Mouse (Mus musculus) gastrocnemius, postnatal 4 days (tissue): ENCODE measurements around the gene Mrgbp. TPM values are rescaled to one million over a fixed set of nuclear protein-coding genes. Genes with fewer than 3 reads are reported as not detected.

Source experiments
- DNase-seq, 2 experiments: peaks; one replicate each; pipeline ENCODE4 v3.0.0; 2021 to 2022; ENCODE audit warnings: low spot score in 2 of 2, mixed read lengths in 2 of 2
- long read RNA-seq, 2 experiments: library from polyadenylated mRNA; stranded (forward); transcript quantifications; one replicate each; pipeline ENCODE4 v2.0.0; 2021
- total RNA-seq, 2 experiments: library from RNA; stranded (reverse); gene quantifications; 2 replicates each; pipeline ENCODE4 v1.2.3; 2021

The Mrgbp gene
- total RNA-seq, result 10 to 100 TPM; 14.1 to 17.3 TPM
- long read RNA-seq, experiment 1, partial matches to known transcripts, result 0 of 15 reads
- long read RNA-seq, experiment 1, other reads (novel, unspliced or antisense), result 7 of 15 reads
- long read RNA-seq, experiment 2, transcript Mrgbp-205 (4 exons, 1,825 nt), result major isoform, 5 of 14 reads
- long read RNA-seq, experiment 2, partial matches to known transcripts, result 0 of 14 reads
- long read RNA-seq, experiment 2, other reads (novel, unspliced or antisense), result 6 of 14 reads

- DNase-seq, result no peak
These were observed at the start of gene Mrgbp for GRCm38 (mm10) chr2:180581002-180581401. TSS of gene Mrgbp (plus strand) at chr2:180581304.

- no peak for DNase-seq
These were observed 49.3 kb upstream of the Mrgbp start for GRCm38 (mm10) chr2:180531671-180532385.

GRCm38 (mm10) chr2:180532386-180532995 lies 48.6 kb upstream of the Mrgbp start:
- DNase-seq, result no peak

GRCm38 (mm10) chr2:180533237-180533636 lies 47.9 kb upstream of the Mrgbp start:
- no peak for DNase-seq

GRCm38 (mm10) chr2:180543675-180544074 lies 37.4 kb upstream of the Mrgbp start:
- no peak for DNase-seq

- no peak for DNase-seq
These were observed 36.1 kb upstream of the Mrgbp start for GRCm38 (mm10) chr2:180545046-180545445.

- DNase-seq, result no peak
These were observed 33.6 kb upstream of the Mrgbp start for GRCm38 (mm10) chr2:180547384-180548106.

GRCm38 (mm10) chr2:180552340-180552739 lies 28.8 kb upstream of the Mrgbp start:
- DNase-seq, result no peak

GRCm38 (mm10) chr2:180555219-180555618 lies 25.9 kb upstream of the Mrgbp start:
- no peak for DNase-seq

- DNase-seq, result no peak
These were observed 24.6 kb upstream of the Mrgbp start for GRCm38 (mm10) chr2:180556470-180556869.

- no peak for DNase-seq
These were observed 20.9 kb upstream of the Mrgbp start for GRCm38 (mm10) chr2:180560245-180560644.

- DNase-seq, result no peak
These were observed 19.0 kb upstream of the Mrgbp start for GRCm38 (mm10) chr2:180562146-180562545.

GRCm38 (mm10) chr2:180563296-180563695 lies 17.8 kb upstream of the Mrgbp start:
- no peak for DNase-seq

GRCm38 (mm10) chr2:180563841-180564240 lies 17.3 kb upstream of the Mrgbp start:
- no peak for DNase-seq

GRCm38 (mm10) chr2:180566240-180566913 lies 14.7 kb upstream of the Mrgbp start:
- DNase-seq, result peak in 1 of 2 experiments; percentile 54

- DNase-seq, result no peak
These were observed 12.0 kb upstream of the Mrgbp start for GRCm38 (mm10) chr2:180569028-180569643.

- DNase-seq, result no peak
These were observed 4.6 kb upstream of the Mrgbp start for GRCm38 (mm10) chr2:180576482-180576881.

GRCm38 (mm10) chr2:180578686-180579085 lies 2.4 kb upstream of the Mrgbp start:
- DNase-seq, result peak in 1 of 2 experiments; percentile 61

- peak; percentile 97 for DNase-seq
These were observed 1.5 kb downstream of the Mrgbp start for GRCm38 (mm10) chr2:180582481-180583153.

- no peak for DNase-seq
These were observed 2.0 kb downstream of the Mrgbp start for GRCm38 (mm10) chr2:180583154-180583507.
